Mouse (Mus musculus): Measurements from ENCODE around the gene Tppp3.

The Tppp3 gene

DNA sequence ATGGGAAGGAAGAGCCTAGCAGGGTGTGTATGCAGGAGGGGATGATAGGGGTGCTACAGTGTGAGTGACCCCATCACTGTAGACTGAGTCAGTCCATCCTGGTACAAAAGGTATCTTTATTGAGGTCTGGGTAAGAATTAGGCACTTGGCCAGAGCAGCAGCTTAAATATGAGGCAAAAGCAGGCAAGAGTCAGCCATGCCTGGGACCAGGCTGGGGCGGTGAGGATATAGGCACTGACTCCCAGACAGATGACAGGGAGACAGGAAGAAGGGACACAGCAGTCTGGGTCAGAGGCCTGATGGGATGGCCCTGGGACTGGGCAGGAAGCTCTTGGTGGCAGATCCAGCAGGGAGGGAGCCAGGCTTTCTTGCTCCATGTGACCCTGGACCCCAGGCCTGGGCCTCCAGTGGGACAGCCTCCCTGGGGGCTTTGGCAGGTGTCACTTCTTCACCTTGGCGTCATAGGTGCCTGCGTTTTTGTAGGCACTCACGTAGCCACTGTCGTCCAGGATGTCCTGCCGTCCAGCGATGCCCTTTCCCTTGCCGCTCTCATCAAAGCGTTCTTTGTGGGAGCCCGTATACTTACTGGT, 3.8 kb downstream of the Tppp3 start:
- no peak for DNase-seq (ENCODE audit: low read depth, low spot score)

DNA sequence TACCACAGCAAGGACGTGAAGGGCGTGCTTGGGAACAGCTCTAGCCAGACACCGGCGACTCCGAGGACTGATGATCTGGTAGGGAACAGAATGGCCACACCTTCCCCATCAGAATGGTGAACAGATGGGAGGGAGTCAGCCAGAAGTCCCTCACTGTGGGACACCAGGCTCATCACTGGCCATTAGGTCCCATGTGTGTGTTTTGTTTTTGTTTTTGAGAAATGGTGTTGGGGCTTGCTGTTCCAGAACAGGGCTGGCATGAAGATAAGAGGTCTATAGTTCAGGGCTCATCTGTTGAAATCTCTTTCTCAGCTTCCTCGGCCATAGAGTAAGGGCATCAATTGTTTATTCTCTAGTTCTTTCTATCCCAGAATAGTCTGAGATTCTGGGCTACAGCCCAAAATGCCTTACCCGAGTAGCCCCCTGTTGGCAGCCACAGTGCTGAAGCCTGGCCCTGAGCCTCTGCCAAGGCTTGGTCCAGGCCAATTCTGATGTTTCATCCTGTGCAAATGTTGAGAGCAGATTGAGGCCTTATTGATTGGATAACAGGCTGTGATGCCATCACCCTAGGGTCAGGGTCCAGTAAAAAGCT, 4.5 kb downstream of the Tppp3 start:
- DNase-seq (ENCODE audit: low read depth, low spot score): no peak

DNA sequence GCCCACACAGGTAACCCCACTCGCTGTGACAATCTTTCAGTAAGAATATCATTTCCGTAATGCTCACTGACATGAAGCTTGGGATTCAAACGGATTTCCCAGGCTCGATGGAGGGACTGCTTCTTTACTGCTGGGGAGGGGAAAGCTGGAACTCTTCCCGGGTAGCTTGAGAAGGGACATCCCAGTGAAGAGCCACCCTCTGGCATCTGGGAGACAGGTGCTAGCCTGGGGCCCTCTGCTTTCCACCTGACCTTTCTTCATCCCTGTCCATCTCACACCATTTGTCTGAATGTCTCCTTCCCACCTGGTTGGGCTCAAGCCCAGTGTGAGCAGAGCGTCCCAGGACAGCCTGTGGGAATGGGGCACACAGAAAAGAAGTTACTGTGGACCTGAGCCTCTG, 5.1 kb downstream of the Tppp3 start:
- DNase-seq (ENCODE audit: low read depth, low spot score): no peak

DNA sequence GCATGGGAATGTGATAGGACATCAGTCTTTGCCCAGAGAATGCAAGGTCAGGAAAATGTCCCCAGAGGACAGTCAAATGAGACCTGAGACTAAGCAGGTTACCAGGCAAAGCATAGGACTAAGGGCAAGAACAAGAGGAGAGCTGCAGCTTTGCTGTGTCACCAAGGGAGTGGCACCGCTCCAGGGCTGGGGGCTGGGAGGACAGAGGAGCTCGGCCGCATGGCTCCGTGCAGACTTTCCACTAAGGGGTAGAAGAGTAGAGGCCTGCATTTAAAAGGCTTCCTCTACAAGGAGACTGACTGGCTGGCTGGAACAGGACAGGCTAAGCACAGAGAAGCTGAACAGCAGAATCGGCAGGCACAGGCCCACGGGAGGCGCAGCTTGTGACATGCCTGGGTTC, 6.7 kb downstream of the Tppp3 start:
- DNase-seq (ENCODE audit: low read depth, low spot score): no peak

- DNase-seq (ENCODE audit: low read depth, low spot score): no peak
Observed at GRCm38 (mm10) chr8:105461085-105461803, 10.1 kb downstream of the Tppp3 start.

- DNase-seq (ENCODE audit: low read depth, low spot score): no peak
Observed at GRCm38 (mm10) chr8:105455218-105455617, 16.1 kb downstream of the Tppp3 start.

DNA sequence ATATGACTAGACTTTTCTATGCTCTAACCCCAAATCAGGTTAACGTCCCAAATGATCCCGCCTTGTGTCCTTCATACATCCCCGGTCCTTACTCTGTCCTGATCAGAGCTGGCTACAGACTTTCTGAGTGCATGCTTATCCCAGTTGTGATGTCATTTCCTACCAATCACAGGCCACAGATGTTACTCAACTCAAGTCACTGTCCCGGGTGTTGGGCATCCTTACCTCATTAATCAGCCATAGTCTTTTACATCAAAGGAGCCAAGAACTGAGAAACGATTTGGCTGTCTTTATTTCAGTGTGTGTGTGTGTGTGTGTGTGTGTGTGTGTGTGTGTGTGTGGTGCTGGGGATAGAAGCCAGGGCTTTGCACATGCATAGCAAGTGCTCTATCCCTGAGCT, 17.2 kb downstream of the Tppp3 start:
- DNase-seq (ENCODE audit: low read depth, low spot score): no peak

DNA sequence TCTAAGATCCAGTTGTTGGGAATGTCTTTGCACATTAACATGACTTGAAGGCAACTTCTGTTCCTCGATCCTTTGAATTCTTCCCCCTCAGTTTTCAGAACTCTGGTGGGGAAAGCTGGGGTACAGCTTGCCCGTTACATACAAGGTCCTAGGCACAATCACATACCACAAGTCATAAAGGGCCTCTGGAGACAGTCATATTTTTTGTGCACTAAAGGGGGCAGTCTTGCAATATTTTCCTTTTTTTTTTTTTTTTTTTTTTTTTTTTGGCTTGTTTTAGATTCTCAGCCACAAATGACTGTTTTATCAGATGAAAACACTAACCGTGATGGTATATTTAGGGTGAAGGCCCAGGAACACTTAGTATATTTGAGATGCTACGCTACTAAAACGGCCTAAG, 18.0 kb downstream of the Tppp3 start:
- peak; percentile 63 for DNase-seq (ENCODE audit: low read depth, low spot score)

DNA sequence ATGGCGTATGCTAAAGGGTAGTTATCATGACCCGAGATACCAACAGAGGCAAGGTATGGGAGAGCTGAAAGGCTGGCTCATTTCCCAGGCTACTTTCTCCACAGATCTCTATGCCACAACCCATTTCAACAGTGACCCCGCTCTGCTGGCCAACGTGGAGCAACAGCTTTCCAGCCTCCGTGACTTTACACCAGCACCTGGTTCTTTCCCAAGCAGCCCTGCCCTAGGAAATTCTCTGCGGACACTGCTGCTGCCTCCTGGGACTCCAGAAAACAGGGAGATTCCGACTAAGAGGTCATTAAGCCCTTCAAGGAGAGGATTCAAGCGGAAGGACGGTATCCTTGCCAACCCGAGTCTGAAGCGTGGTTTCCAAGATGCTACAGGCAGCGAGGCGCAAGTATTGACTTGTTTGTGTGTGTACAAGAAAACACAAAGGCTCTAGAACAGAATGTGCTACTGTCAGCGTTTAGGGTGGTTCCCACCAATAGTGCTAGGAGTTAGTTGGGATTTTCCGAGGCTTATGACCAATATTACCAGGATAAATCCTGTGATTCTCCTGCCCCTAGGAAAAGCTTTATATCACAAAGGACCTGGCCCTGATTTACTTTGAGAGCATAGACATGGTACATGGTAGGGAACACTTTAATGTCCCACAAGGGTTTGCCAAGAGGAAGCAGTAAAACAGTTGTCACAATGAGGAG, 19.3 kb downstream of the Tppp3 start:
- no peak for DNase-seq (ENCODE audit: low read depth, low spot score)

DNA sequence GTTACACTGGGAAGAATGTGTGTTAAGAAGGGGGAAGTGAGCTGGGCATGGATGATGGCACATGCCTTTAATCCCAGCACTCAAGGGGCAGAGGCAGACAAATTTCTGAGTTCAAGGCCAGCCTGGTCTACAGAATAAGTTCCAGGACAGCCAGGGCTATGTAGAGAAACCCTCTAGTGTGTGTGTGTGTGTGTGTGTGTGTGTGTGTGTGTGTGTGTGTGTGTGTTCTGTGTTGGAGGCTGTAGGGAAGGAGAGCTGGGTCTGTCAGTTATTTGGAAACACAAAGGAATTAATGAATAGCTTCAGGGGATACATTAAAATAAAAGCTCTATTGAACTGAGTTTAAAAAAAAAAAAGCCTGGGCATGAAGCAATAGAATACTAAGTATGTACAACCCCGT, 20.3 kb downstream of the Tppp3 start:
- no peak for DNase-seq (ENCODE audit: low read depth, low spot score)

DNA sequence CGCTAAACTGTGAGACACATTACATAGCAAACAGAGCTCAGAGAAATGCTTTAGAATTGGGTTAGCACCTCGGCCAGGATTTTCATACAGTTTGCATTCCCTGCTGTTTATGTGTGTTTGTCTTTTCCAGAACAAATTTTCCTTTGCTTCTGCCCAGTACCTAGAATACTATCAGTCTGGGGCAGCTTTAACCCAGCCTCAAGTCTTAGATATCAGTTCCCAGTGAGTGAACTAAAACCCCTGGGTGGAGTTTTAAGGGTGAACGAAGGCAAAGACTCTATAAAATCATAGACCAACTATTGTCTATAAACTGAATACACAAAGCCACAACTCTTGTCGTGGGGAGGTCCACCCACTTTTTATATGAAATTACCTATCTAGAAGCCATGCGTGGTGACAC, 22.7 kb downstream of the Tppp3 start:
- DNase-seq (ENCODE audit: low read depth, low spot score): no peak

DNA sequence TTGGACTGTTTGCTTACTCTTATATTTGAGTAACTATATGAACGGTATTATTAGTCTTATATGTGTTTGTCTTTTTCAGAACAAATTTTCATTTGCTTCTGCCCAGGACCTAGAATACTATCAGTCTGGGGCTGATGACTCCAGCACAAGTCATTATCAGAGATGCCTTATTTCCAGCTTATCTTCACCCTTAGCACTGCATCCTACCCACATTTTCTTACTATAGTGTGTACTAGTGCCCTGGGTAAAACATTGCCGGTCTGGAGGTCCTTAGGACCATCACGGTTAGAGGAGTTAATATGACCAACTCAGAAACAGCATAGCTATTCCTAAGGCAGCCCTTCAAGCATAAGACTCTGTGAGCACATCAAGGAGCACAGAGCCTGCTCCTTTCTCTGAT, 23.1 kb downstream of the Tppp3 start:
- DNase-seq (ENCODE audit: low read depth, low spot score): no peak

GRCm38 (mm10) chr8:105446127-105446552, 25.2 kb downstream of the Tppp3 start:
- DNase-seq (ENCODE audit: low read depth, low spot score): no peak

- DNase-seq (ENCODE audit: low read depth, low spot score): no peak
Observed at GRCm38 (mm10) chr8:105445296-105446126, 25.8 kb downstream of the Tppp3 start.

DNA sequence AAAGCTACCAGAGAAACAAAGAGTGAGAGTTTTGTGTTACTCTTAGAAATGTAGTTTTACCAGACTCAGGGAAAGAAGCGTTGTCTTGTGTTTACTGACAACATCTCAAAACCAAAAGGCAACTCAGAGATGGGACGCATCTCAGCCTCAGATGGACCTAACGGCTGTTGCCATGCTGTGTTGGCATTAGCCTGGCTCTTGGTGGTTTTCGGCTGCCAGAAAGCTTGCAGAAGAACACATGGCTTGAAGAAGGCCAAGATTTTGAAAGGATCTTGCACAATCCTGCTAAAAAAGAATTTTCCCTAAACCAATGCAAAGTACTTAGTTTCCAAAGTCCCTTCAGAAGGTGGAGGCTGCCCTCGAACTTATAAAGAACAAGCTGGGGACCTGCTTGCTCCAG, 28.7 kb downstream of the Tppp3 start:
- no peak for DNase-seq (ENCODE audit: low read depth, low spot score)

- DNase-seq (ENCODE audit: low read depth, low spot score): peak; percentile 44
Observed at GRCm38 (mm10) chr8:105441433-105441832, 29.9 kb downstream of the Tppp3 start.

DNA sequence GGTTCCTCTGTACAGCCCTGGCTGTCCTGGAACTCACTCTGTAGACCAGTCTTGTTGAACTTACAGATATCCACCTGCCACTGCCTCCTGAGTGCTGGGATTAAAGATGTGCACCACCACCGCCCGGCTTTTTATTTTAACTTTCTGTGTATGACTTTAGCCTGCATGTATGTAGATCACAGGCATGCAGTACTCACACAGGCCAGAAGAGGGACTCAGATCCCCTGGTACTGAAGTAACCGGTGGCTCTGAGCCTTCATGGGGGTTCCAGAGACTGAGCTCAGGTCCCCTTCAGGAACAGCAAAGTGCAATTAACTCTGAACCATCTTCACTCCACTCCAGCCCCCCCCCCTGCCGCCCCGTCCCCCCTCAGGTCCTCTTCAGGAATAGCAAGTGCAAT, 32.5 kb downstream of the Tppp3 start:
- peak; percentile 58 for DNase-seq (ENCODE audit: low read depth, low spot score)

DNA sequence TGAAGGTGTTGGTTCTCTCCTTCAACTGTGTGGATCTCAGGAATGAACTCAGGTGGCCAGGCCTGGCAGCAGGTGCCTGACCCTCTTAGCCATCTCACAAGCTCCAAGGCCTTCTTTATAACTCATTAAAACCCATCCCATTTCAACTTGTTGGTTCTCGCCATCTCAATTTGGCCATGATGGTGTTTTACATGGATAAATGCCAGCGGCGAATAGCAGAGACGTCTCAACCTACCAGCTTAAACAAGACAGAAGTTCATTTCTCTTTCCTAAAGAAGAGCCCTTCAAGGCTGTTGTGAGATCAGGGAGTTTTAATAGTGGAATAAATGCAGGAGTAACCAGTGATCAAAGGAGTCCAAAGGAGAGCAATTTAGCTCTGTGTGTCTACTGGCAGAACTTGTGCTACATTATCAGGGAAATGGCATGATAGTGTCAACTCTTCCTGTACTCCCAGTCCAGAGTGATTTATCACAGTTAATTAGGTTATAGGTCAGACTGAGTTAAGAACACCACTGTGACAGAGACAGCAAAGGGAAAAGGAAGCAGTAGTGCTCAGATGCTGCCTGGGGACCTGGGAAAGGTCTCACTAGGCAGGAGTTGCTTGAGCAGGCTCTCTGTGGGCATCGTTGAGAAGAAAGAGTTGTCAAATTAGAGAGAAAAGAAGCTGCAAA, 34.1 kb downstream of the Tppp3 start:
- no peak for DNase-seq (ENCODE audit: low read depth, low spot score)

DNA sequence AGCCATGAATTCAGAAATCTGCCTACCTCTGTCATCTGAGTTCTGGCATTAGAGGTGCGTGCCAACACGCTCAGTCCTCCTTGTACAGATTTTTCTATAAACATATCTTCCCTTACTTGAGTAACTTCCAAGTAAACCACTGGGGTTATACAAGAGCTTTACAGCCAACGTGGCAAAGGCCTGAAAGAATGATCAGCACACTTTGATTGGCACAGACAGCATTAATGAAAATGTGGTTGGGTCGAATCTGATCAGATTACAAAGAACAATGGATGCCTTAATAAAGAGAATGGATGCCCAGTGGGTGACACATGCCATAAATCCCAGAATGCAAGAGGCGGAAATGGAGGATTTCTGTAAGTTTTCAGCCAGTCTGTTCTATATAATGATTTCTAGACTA, 35.1 kb downstream of the Tppp3 start:
- DNase-seq (ENCODE audit: low read depth, low spot score): no peak

DNA sequence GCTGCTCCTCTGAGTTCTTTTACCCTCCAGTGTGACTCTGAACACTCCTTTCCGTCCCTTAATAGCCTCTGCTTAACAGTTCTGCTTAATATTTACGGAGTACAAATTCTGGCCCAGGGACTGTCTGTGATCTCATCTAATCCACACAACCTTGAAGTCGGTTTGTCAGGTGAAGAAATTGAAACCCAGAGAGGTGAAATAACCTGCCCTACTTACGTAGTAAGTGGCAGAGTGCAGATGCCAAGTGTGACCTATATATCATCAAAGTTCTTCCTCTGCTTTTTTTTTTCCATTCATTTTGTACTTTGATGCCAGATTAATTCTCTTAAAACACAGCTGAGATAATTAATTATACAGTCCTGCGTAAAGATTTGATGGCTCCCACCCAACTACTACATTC, 37.2 kb downstream of the Tppp3 start:
- no peak for DNase-seq (ENCODE audit: low read depth, low spot score)

GRCm38 (mm10) chr8:105433511-105433910, 37.8 kb downstream of the Tppp3 start:
- no peak for DNase-seq (ENCODE audit: low read depth, low spot score)
